Mouse (Mus musculus) neural tube, embryonic 15.5 days (tissue): ENCODE data around the gene Rpl35. TPM values are rescaled to one million over a fixed set of nuclear protein-coding genes. Genes with fewer than 3 reads are reported as not detected.
A peak's percentile ranks its signal among the peaks of the same experiment; 100 is the strongest.
"Not testable (repeated sequence)": the region's sequence is repeated elsewhere in the genome, so short reads cannot be mapped to it uniquely, and the experiment has no call there.

Experiments used
- ATAC-seq: fragments of 200-750 bp; cut with Nextera tagmentation; 2 replicates; pipeline ENCODE4 v1.8.0; 2017; ENCODE audit warnings: mild to moderate bottlenecking, moderate TSS enrichment, moderate library complexity; ENCODE audit not compliant: low FRiP score
- H3K27ac ChIP-seq: fragments of 300-500 bp; sonication (generic); replicated peaks from 2 replicates; pipeline ENCODE4 v1.5.1; 2015; ENCODE audit warnings: mild to moderate bottlenecking, inconsistent platforms
- H3K27me3 ChIP-seq: fragments of 300-500 bp; sonication (generic); replicated peaks from 2 replicates; pipeline ENCODE4 v1.6.1; 2015; ENCODE audit warnings: inconsistent platforms
- H3K36me3 ChIP-seq: fragments of 300-500 bp; sonication (generic); 2 replicates; pipeline ENCODE4 v1.6.1; 2015; ENCODE audit warnings: inconsistent platforms
- H3K4me1 ChIP-seq: fragments of 300-500 bp; sonication (generic); 2 replicates; pipeline ENCODE4 v1.6.1; 2015; ENCODE audit warnings: inconsistent platforms
- H3K4me2 ChIP-seq: fragments of 300-500 bp; sonication (generic); 2 replicates; pipeline ENCODE4 v1.6.1; 2015; ENCODE audit warnings: inconsistent platforms, mild to moderate bottlenecking, moderate library complexity
- H3K4me3 ChIP-seq: fragments of 300-500 bp; sonication (generic); replicated peaks from 2 replicates; pipeline ENCODE4 v1.5.1; 2015; ENCODE audit warnings: mild to moderate bottlenecking, inconsistent platforms
- H3K9ac ChIP-seq: fragments of 300-500 bp; sonication (generic); replicated peaks from 2 replicates; pipeline ENCODE4 v1.6.1; 2015; ENCODE audit warnings: mild to moderate bottlenecking, inconsistent platforms
- H3K9me3 ChIP-seq: fragments of 300-500 bp; sonication (generic); replicated peaks from 2 replicates; pipeline ENCODE4 v1.6.1; 2016; ENCODE audit warnings: inconsistent platforms
- WGBS: fragments of 180-500 bp; shearing (Covaris S2); methylation state at CpG from one replicate; pipeline ENCODE4 v1.1.7; 2015; ENCODE audit warnings: mixed read lengths; 5-methylcytosine and 5-hydroxymethylcytosine counted together
- polyA plus RNA-seq: library from polyadenylated mRNA; unstranded; fragments of >200 nt; fragmentation: Nextera tagmentation; extraction: Ambion mirVana; gene quantifications from 2 replicates; pipeline ENCODE4 v1.2.1, GENCODE M21; 2015

Gene Rpl35
- 636 TPM in 2 replicates for polyA plus RNA-seq

DNA sequence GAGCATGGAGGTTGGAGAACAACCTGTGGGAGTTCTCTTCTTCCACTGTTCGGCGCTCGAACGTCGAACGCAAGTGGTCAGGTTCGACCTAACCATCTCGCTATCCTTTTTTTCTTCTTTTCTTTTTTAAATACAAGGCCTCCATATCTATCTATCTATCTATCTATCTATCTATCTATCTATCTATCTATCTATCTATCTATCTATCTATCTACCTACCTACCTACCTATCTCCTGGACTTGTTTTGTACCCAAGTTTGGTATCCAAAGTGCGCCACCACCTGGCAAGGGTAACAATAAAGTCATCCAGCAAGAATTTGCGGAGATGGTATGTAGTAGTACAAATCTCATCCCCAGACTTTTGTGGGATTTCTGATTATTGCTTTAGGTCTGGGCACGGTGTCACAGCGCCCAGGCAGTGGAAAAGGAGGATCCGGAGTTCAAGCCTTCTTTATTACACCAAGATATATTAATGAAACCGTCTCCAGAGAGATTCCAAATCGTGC lies at the start of gene Rpl35:
Gene Rpl35, minus strand, starts transcription at position 51 of the 506 bp plus-strand sequence.
- Histone ChIP-seq H3K36me3 (peaks cover 29% of the 10 kb centered on the region), H3K27me3 (no peaks in the 10 kb centered on the region), H3K4me2 (peak within 1 kb of the TSS; percentile 83), H3K9me3 (no peaks in the 10 kb centered on the region), H3K27ac (peak within 1 kb of the TSS; percentile 88), H3K4me3 (peak within 1 kb of the TSS; percentile 84), H3K9ac (peak within 1 kb of the TSS; percentile 88), H3K4me1 (peaks cover 59% of the 10 kb centered on the region)
- WGBS: 12% methylated on average over 15 of the region's 15 CpGs
- ATAC-seq: no peak

- peaks cover 70% of the 10 kb centered on the region for H3K36me3 ChIP-seq
- H3K27ac ChIP-seq: no peak overlapping the region
- ATAC-seq: no peak
- no peaks in the 10 kb centered on the region for H3K27me3 ChIP-seq
- no peak overlapping the region for H3K4me2 ChIP-seq
- H3K9ac ChIP-seq: no peak overlapping the region
- no peak overlapping the region for H3K4me3 ChIP-seq
- WGBS: 100% methylated on average over 1 of the region's 1 CpGs
- H3K9me3 ChIP-seq: no peaks in the 10 kb centered on the region
- no peaks in the 10 kb centered on the region for H3K4me1 ChIP-seq
Observed at GRCm38 (mm10) chr2:39048515-39048914, 43.1 kb upstream of the Rpl35 start.

GRCm38 (mm10) chr2:39040215-39040614 lies 34.8 kb upstream of the Rpl35 start:
- H3K4me1 ChIP-seq: no peaks in the 10 kb centered on the region
- H3K27ac ChIP-seq: no peak overlapping the region
- 93% methylated on average over 1 of the region's 1 CpGs for WGBS
- no peaks in the 10 kb centered on the region for H3K27me3 ChIP-seq
- H3K4me2 ChIP-seq: no peak overlapping the region
- H3K36me3 ChIP-seq: peaks cover 76% of the 10 kb centered on the region
- H3K9ac ChIP-seq: no peak overlapping the region
- no peak overlapping the region for H3K4me3 ChIP-seq
- no peak for ATAC-seq
- no peaks in the 10 kb centered on the region for H3K9me3 ChIP-seq

DNA sequence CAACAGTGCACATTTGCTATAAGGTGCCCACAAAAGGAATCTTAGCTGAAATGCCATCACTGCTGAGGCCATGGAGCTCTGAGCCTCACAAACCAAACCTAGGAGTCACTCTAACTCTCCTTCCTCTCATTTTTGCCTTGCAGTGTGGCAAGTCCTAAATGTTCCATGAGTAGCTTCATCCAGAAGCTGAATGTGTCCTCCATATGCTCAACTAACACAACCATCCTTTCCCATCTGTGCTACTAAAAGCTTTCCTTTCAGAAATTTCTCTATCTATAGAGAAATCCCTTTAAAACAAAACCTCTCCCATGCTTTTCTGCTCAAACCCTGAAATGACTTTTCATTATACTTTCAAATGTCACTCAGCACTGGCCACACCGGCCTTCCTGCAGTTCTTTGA lies 26.2 kb upstream of the Rpl35 start:
- 84% methylated on average over 1 of the region's 1 CpGs for WGBS
- H3K4me2 ChIP-seq: no peak overlapping the region
- no peak overlapping the region for H3K4me3 ChIP-seq
- ATAC-seq: no peak
- H3K4me1 ChIP-seq: no peaks in the 10 kb centered on the region
- H3K9ac ChIP-seq: no peak overlapping the region
- H3K27ac ChIP-seq: no peak overlapping the region
- no peaks in the 10 kb centered on the region for H3K27me3 ChIP-seq
- peaks cover 75% of the 10 kb centered on the region for H3K36me3 ChIP-seq
- no peaks in the 10 kb centered on the region for H3K9me3 ChIP-seq

DNA sequence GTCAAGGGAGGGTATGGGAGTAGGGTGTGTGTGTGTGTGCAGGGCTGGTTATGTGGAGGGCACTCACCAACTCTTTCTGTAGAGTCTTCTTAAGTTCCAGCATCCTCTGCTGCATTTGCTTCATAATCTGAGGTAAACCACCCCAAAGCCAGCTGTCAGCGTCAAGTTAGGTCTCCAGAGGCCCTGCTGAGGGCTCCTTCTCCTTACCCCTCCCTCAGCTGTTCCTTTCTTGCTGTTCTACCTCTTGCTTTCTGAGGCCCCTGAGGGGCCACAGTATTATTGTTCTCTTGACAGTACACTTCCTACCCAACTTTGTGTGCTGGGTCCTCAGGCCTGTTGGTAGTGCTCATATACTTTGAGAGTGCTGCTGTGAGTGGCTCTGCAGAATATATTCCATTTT lies 14.6 kb upstream of the Rpl35 start:
- Histone ChIP-seq H3K27me3 (no peaks in the 10 kb centered on the region), H3K9ac (no peak overlapping the region), H3K27ac (no peak overlapping the region), H3K4me3 (no peak overlapping the region), H3K36me3 (peaks cover 91% of the 10 kb centered on the region), H3K4me1 (no peaks in the 10 kb centered on the region), H3K9me3 (no peaks in the 10 kb centered on the region), H3K4me2 (no peak overlapping the region)
- no peak for ATAC-seq
- 92% methylated on average over 1 of the region's 1 CpGs for WGBS

- Histone ChIP-seq H3K36me3 (peaks cover 88% of the 10 kb centered on the region), H3K4me1 (no peaks in the 10 kb centered on the region), H3K27me3 (no peaks in the 10 kb centered on the region), H3K4me3 (no peak overlapping the region), H3K9me3 (no peaks in the 10 kb centered on the region), H3K27ac (no peak overlapping the region), H3K4me2 (no peak overlapping the region), H3K9ac (no peak overlapping the region)
- WGBS: 83% methylated on average over 3 of the region's 3 CpGs
- ATAC-seq: no peak
Observed at GRCm38 (mm10) chr2:39016581-39016980, 11.2 kb upstream of the Rpl35 start.

DNA sequence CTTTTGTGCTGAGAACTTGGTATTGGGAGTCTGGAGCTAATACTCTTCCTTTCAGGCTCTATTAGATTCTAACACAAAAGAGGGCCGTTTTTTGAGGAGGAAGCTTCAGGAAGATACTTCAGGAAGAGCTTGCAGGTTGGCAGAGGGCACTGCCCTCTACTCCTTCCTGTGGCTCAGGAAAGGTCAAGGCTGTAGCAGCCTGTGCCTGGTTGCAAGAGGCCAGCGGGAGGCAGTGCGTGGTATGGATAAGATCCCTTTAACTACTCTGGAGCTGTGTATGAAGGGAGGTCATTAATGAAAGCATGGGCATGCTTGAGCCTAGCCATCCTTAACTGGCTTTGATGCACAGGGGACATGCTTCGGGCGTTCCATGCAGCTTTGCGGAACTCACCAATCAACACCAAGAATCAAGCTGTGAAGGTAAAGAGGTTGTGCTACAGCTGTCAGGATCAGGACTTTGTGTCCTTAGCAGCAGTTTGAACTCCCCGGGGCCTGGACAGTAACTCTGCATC lies 7.4 kb upstream of the Rpl35 start:
- Histone ChIP-seq H3K27me3 (no peaks in the 10 kb centered on the region), H3K9ac (no peak overlapping the region), H3K9me3 (no peaks in the 10 kb centered on the region), H3K27ac (no peak overlapping the region), H3K36me3 (peaks cover 56% of the 10 kb centered on the region), H3K4me3 (no peak overlapping the region), H3K4me1 (peaks cover 24% of the 10 kb centered on the region), H3K4me2 (no peak overlapping the region)
- no peak for ATAC-seq
- 90% methylated on average over 7 of the region's 7 CpGs for WGBS

DNA sequence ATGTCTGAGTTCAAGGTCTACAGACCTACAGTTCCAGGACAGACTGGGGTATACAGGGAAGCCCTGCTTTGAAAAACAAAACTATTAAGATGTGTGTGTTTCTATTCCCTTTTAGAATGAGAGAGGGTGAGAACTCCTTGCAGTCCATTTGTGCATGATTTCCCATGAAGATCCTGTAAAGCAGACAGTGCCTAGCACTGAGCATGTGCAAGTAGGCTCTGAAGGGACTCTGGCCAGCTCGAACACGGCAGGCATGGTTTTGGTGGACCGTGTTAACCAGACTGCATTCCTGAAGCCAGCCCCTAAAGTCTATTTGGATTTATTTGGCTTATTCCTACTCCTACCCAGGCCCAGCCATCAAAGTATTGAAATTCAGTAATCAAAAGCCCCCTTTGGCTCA lies 6.5 kb upstream of the Rpl35 start:
- H3K4me2 ChIP-seq: no peak overlapping the region
- H3K36me3 ChIP-seq: peaks cover 48% of the 10 kb centered on the region
- H3K27ac ChIP-seq: no peak overlapping the region
- H3K4me1 ChIP-seq: peaks cover 30% of the 10 kb centered on the region
- 0 out of 2 replicates have a peak overlapping the region, but pooled peaks have one; percentile 0 for H3K9ac ChIP-seq
- no peak for ATAC-seq
- WGBS: 93% methylated on average over 3 of the region's 3 CpGs
- no peak overlapping the region for H3K4me3 ChIP-seq
- H3K9me3 ChIP-seq: no peaks in the 10 kb centered on the region
- no peaks in the 10 kb centered on the region for H3K27me3 ChIP-seq

DNA sequence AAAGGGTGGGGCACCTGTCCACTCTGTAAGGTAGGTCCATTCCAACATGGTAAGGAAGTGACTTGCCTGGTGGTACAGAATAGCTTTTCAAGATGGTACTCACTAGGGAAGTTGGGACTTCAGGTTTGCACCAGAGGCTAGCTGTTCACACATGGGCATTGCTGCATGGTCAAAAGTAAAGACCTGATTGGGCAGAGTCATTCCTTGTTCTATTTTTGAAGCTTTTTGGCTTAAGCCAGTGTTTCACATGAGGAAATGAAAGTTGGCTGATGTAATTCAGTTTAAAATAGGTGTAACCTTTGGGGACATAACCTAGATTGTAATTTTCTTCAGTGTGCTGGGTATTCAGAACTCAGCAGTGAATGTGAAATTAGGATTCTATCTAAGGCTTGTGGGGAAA lies 5.8 kb upstream of the Rpl35 start:
- Histone ChIP-seq H3K27ac (no peak overlapping the region), H3K9ac (no peak overlapping the region), H3K4me2 (no peak overlapping the region)

DNA sequence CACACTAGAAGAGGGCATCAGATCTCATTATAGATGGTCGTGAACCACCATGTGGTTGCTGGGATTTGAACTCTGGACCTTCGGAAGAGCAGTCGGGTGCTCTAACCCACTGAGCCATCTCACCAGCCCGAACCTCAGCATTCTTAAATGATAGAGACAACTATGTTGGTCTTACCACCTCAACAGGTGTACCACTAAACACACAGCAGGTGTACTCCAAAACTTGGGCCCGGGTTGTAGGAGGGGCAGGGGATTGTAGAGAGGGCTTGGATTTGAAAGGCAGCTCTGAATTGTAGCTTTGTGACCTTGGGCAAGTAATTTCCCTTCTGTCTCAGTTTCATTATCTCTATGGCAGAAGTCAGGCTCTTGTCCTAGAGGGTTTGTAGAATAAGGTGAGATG lies 4.7 kb upstream of the Rpl35 start:
- not testable (repeated sequence) for H3K9ac ChIP-seq
- WGBS: 93% methylated on average over 5 of the region's 5 CpGs
- H3K4me1 ChIP-seq: peaks cover 43% of the 10 kb centered on the region

More for the DNA sequence above, 5.8 kb upstream of the Rpl35 start:
- no peak overlapping the region for H3K4me3 ChIP-seq
- H3K4me1 ChIP-seq: peaks cover 36% of the 10 kb centered on the region
- H3K27me3 ChIP-seq: no peaks in the 10 kb centered on the region
- no peaks in the 10 kb centered on the region for H3K9me3 ChIP-seq
- peaks cover 41% of the 10 kb centered on the region for H3K36me3 ChIP-seq
- no peak for ATAC-seq

DNA sequence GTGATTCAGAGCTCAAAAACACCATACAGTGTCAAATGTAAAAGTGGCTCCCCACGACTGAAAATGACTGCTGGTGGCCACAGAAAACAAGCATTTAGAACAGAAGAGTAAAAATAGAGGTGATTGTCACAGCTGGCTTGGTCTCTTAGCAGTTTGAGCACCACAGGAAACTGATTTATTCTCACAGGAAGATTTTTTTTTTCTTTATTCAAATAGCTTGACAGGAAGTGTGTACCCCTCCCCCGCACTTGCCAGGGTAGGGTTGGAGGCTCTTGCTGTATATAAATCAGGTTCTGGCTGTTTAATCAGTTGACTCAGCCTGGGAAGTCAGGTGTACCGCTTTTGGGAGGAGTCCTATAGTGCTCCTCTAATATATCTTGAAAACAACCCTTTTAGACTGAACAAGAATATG lies 3.5 kb upstream of the Rpl35 start:
- Histone ChIP-seq H3K4me1 (peaks cover 47% of the 10 kb centered on the region), H3K27ac (peak overlapping the region; percentile 94), H3K4me2 (peak overlapping the region; percentile 89), H3K4me3 (peak overlapping the region; percentile 87), H3K36me3 (peaks cover 18% of the 10 kb centered on the region), H3K27me3 (no peaks in the 10 kb centered on the region), H3K9me3 (no peaks in the 10 kb centered on the region), H3K9ac (peak overlapping the region; percentile 98)
- 33% methylated on average over 3 of the region's 3 CpGs for WGBS
- no peak for ATAC-seq

More for the DNA sequence above, 4.7 kb upstream of the Rpl35 start:
- H3K27me3 ChIP-seq, H3K9me3 ChIP-seq, H3K4me3 ChIP-seq, H3K27ac ChIP-seq, H3K4me2 ChIP-seq, ATAC-seq: not testable (repeated sequence)
- H3K36me3 ChIP-seq: peaks cover 30% of the 10 kb centered on the region

DNA sequence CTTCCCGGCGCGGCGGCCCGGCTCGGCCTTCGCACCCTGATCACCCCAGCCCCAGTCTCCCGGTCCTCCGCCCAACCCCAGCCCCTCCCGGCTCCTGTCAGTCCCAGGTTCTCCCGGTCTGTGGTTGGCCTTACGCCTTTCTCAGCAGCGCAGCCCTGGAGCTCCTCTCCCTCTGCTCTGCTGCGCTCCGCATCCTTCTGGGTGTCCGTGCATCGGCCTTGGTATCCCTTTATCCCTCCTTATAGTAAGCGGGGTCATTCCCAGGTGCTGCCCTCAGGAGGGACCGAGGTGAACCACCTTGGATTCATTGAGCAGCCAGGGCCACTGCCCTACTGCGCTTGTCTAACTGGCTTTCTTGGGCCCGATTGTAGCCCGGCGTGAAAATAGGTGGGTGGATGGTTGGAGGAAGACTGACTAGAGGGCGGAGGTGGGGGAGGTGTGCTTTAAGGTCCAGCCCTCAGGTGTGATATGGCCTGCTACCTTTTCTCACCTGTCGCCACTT lies 3.0 kb upstream of the Rpl35 start:
- ATAC-seq: peak; percentile 64
- no peaks in the 10 kb centered on the region for H3K9me3 ChIP-seq
- H3K36me3 ChIP-seq: peaks cover 17% of the 10 kb centered on the region
- no peaks in the 10 kb centered on the region for H3K27me3 ChIP-seq
- peak overlapping the region; percentile 87 for H3K4me3 ChIP-seq
- H3K4me2 ChIP-seq: peak overlapping the region; percentile 89
- H3K9ac ChIP-seq: peak overlapping the region; percentile 98
- H3K27ac ChIP-seq: peak overlapping the region; percentile 94
- WGBS: under 1% methylated on average over 25 of the region's 25 CpGs
- peaks cover 53% of the 10 kb centered on the region for H3K4me1 ChIP-seq
